Mouse (Mus musculus): ENCODE data around the gene Phykpl. TPM values are rescaled to one million over a fixed set of nuclear protein-coding genes. Genes with fewer than 3 reads are reported as not detected.

The Phykpl gene
- polyA plus RNA-seq, 1 experiment from 2014 or later: 17.6 TPM

GRCm38 (mm10) chr11:51555066-51555465 is 29.5 kb upstream of the Phykpl start:
- no peak overlapping the region for H3K4me3 ChIP-seq
- H3K27ac ChIP-seq (replicated peaks): no peak overlapping the region
- no peak for DNase-seq (ENCODE audit: low spot score)
- H3K36me3 ChIP-seq (replicated peaks): peaks cover 6% of the 10 kb centered on the region; the same call in 1 of the 2 replicates
- peaks cover 18% of the 10 kb centered on the region for H3K4me1 ChIP-seq
- no peaks in the 10 kb centered on the region for H3K9me3 ChIP-seq
- H3K27me3 ChIP-seq (replicated peaks; ENCODE audit: low read depth, poor library complexity, severe bottlenecking): no peaks in the 10 kb centered on the region
- WGBS: 60% methylated on average over 2 of the region's 2 CpGs

- no peak overlapping the region for H3K4me3 ChIP-seq
Measured at GRCm38 (mm10) chr11:51563276-51563675, 21.3 kb upstream of the Phykpl start.

GRCm38 (mm10) chr11:51565062-51565461 is 19.5 kb upstream of the Phykpl start:
- WGBS: 45% methylated on average over 3 of the region's 3 CpGs
- H3K27ac ChIP-seq (replicated peaks): peak overlapping the region; percentile 32; the same call in 1 of the 2 replicates
- H3K4me1 ChIP-seq: peaks cover 7% of the 10 kb centered on the region; the same call in 1 of the 2 replicates
- no peaks in the 10 kb centered on the region for H3K27me3 ChIP-seq (replicated peaks; ENCODE audit: low read depth, poor library complexity, severe bottlenecking)
- H3K9me3 ChIP-seq: no peaks in the 10 kb centered on the region
- DNase-seq (ENCODE audit: low spot score): no peak
- H3K4me3 ChIP-seq: no peak overlapping the region
- peaks cover 23% of the 10 kb centered on the region for H3K36me3 ChIP-seq (replicated peaks)

More at GRCm38 (mm10) chr11:51563276-51563675, 21.3 kb upstream of the Phykpl start:
- H3K27me3 ChIP-seq (replicated peaks; ENCODE audit: low read depth, poor library complexity, severe bottlenecking): no peaks in the 10 kb centered on the region
- no peak overlapping the region for H3K27ac ChIP-seq (replicated peaks)
- no peaks in the 10 kb centered on the region for H3K9me3 ChIP-seq
- no peak for DNase-seq (ENCODE audit: low spot score)
- H3K36me3 ChIP-seq (replicated peaks): peaks cover 19% of the 10 kb centered on the region
- peaks cover 10% of the 10 kb centered on the region; the same call in 1 of the 2 replicates for H3K4me1 ChIP-seq
- 94% methylated on average over 1 of the region's 1 CpGs for WGBS

- Histone ChIP-seq H3K27me3 (replicated peaks; ENCODE audit: low read depth, poor library complexity, severe bottlenecking) (no peaks in the 10 kb centered on the region), H3K4me1 (peaks cover 9% of the 10 kb centered on the region; the same call in 1 of the 2 replicates), H3K36me3 (replicated peaks) (peaks cover 23% of the 10 kb centered on the region), H3K9me3 (no peaks in the 10 kb centered on the region), H3K27ac (replicated peaks) (no peak overlapping the region), H3K4me3 (no peak overlapping the region)
- 86% methylated on average over 6 of the region's 6 CpGs for WGBS
- DNase-seq (ENCODE audit: low spot score): no peak
Measured at GRCm38 (mm10) chr11:51565951-51566350, 18.6 kb upstream of the Phykpl start.

GRCm38 (mm10) chr11:51568801-51569200 is 15.8 kb upstream of the Phykpl start:
- Histone ChIP-seq H3K4me3 (no peak overlapping the region), H3K27ac (replicated peaks) (no peak overlapping the region), H3K36me3 (replicated peaks) (peaks cover 25% of the 10 kb centered on the region), H3K27me3 (replicated peaks; ENCODE audit: low read depth, poor library complexity, severe bottlenecking) (no peaks in the 10 kb centered on the region), H3K4me1 (peaks cover 25% of the 10 kb centered on the region), H3K9me3 (no peaks in the 10 kb centered on the region)
- WGBS: 92% methylated on average over 4 of the region's 4 CpGs
- DNase-seq (ENCODE audit: low spot score): no peak

- Histone ChIP-seq H3K27me3 (replicated peaks; ENCODE audit: low read depth, poor library complexity, severe bottlenecking) (no peaks in the 10 kb centered on the region), H3K9me3 (no peaks in the 10 kb centered on the region), H3K27ac (replicated peaks) (no peak overlapping the region), H3K36me3 (replicated peaks) (peaks cover 24% of the 10 kb centered on the region), H3K4me3 (no peak overlapping the region), H3K4me1 (peaks cover 16% of the 10 kb centered on the region)
- no peak for DNase-seq (ENCODE audit: low spot score)
- 87% methylated on average over 4 of the region's 4 CpGs for WGBS
Measured at GRCm38 (mm10) chr11:51576454-51576853, 8.1 kb upstream of the Phykpl start.

- no peak for DNase-seq (ENCODE audit: low spot score)
- 85% methylated on average over 7 of the region's 7 CpGs for WGBS
- H3K4me1 ChIP-seq: peaks cover 13% of the 10 kb centered on the region
Measured at GRCm38 (mm10) chr11:51577587-51577986, 7.0 kb upstream of the Phykpl start.

GRCm38 (mm10) chr11:51579024-51579423 is 5.5 kb upstream of the Phykpl start:
- WGBS: 78% methylated on average over 4 of the region's 4 CpGs

More at GRCm38 (mm10) chr11:51577587-51577986, 7.0 kb upstream of the Phykpl start:
- Histone ChIP-seq H3K27me3 (replicated peaks; ENCODE audit: low read depth, poor library complexity, severe bottlenecking) (no peaks in the 10 kb centered on the region), H3K36me3 (replicated peaks) (peaks cover 24% of the 10 kb centered on the region), H3K4me3 (no peak overlapping the region), H3K27ac (replicated peaks) (no peak overlapping the region), H3K9me3 (no peaks in the 10 kb centered on the region)

GRCm38 (mm10) chr11:51582713-51583112 is 1.8 kb upstream of the Phykpl start:
- Histone ChIP-seq H3K36me3 (replicated peaks) (peaks cover 32% of the 10 kb centered on the region), H3K27me3 (replicated peaks; ENCODE audit: low read depth, poor library complexity, severe bottlenecking) (no peaks in the 10 kb centered on the region), H3K27ac (replicated peaks) (peak overlapping the region; percentile 95; the same call in 1 of the 2 replicates), H3K9me3 (no peaks in the 10 kb centered on the region), H3K4me1 (peaks cover 43% of the 10 kb centered on the region), H3K4me3 (no peak overlapping the region)
- DNase-seq (ENCODE audit: low spot score): peak; percentile 86
- 16% methylated on average over 8 of the region's 8 CpGs for WGBS

More at GRCm38 (mm10) chr11:51579024-51579423, 5.5 kb upstream of the Phykpl start:
- no peak overlapping the region for H3K4me3 ChIP-seq
- DNase-seq (ENCODE audit: low spot score): no peak
- H3K27me3 ChIP-seq (replicated peaks; ENCODE audit: low read depth, poor library complexity, severe bottlenecking): no peaks in the 10 kb centered on the region
- H3K36me3 ChIP-seq (replicated peaks): peaks cover 19% of the 10 kb centered on the region
- H3K27ac ChIP-seq (replicated peaks): no peak overlapping the region
- no peaks in the 10 kb centered on the region for H3K9me3 ChIP-seq
- peaks cover 25% of the 10 kb centered on the region for H3K4me1 ChIP-seq

- 0 out of 2 replicates have a peak, but pooled peaks cover 2% of the 10 kb centered on the region for H3K9me3 ChIP-seq
- H3K36me3 ChIP-seq (replicated peaks): peaks cover 43% of the 10 kb centered on the region
- no peaks in the 10 kb centered on the region for H3K27me3 ChIP-seq (replicated peaks; ENCODE audit: low read depth, poor library complexity, severe bottlenecking)
- no peak for DNase-seq (ENCODE audit: low spot score)
- H3K4me1 ChIP-seq: peaks cover 43% of the 10 kb centered on the region
- WGBS: 16% methylated on average over 9 of the region's 9 CpGs
- peak overlapping the region; percentile 76 for H3K4me3 ChIP-seq
- peak overlapping the region; percentile 95 for H3K27ac ChIP-seq (replicated peaks)
Measured at GRCm38 (mm10) chr11:51584057-51584430, 513 bp upstream of the Phykpl start.

GRCm38 (mm10) chr11:51585608-51586252 is 1.2 kb downstream of the Phykpl start:
- H3K27me3 ChIP-seq (replicated peaks; ENCODE audit: low read depth, poor library complexity, severe bottlenecking): no peaks in the 10 kb centered on the region
- H3K4me1 ChIP-seq: peaks cover 43% of the 10 kb centered on the region
- WGBS: 75% methylated on average over 8 of the region's 8 CpGs
- peak overlapping the region; percentile 95 for H3K27ac ChIP-seq (replicated peaks)
- DNase-seq (ENCODE audit: low spot score): peak; percentile 29
- H3K9me3 ChIP-seq: 0 out of 2 replicates have a peak, but pooled peaks cover 4% of the 10 kb centered on the region
- peak overlapping the region; percentile 76 for H3K4me3 ChIP-seq
- peaks cover 53% of the 10 kb centered on the region for H3K36me3 ChIP-seq (replicated peaks)

- no peak overlapping the region for H3K27ac ChIP-seq (replicated peaks)
- peaks cover 43% of the 10 kb centered on the region for H3K4me1 ChIP-seq
- no peak for DNase-seq (ENCODE audit: low spot score)
- 94% methylated on average over 13 of the region's 13 CpGs for WGBS
- H3K36me3 ChIP-seq (replicated peaks): peaks cover 60% of the 10 kb centered on the region
- no peaks in the 10 kb centered on the region for H3K27me3 ChIP-seq (replicated peaks; ENCODE audit: low read depth, poor library complexity, severe bottlenecking)
- no peak overlapping the region for H3K4me3 ChIP-seq
- H3K9me3 ChIP-seq: 0 out of 2 replicates have a peak, but pooled peaks cover 4% of the 10 kb centered on the region
Measured at GRCm38 (mm10) chr11:51586411-51586810, 1.9 kb downstream of the Phykpl start.

GRCm38 (mm10) chr11:51587059-51587458 is 2.5 kb downstream of the Phykpl start:
- peaks cover 43% of the 10 kb centered on the region for H3K4me1 ChIP-seq

More at GRCm38 (mm10) chr11:51587059-51587458, 2.5 kb downstream of the Phykpl start:
- no peak overlapping the region for H3K27ac ChIP-seq (replicated peaks)
- H3K36me3 ChIP-seq (replicated peaks): peaks cover 66% of the 10 kb centered on the region
- WGBS: 93% methylated on average over 1 of the region's 1 CpGs
- no peak overlapping the region for H3K4me3 ChIP-seq
- H3K9me3 ChIP-seq: 0 out of 2 replicates have a peak, but pooled peaks cover 4% of the 10 kb centered on the region
- no peak for DNase-seq (ENCODE audit: low spot score)
- H3K27me3 ChIP-seq (replicated peaks; ENCODE audit: low read depth, poor library complexity, severe bottlenecking): no peaks in the 10 kb centered on the region

Measured in embryonic facial prominence, embryonic 10.5 days (tissue).